Mouse (Mus musculus) thymus, adult 2 months (tissue): ENCODE data around the gene Bend3. TPM values are rescaled to one million over a fixed set of nuclear protein-coding genes. Genes with fewer than 3 reads are reported as not detected.

Source experiments
- DNase-seq: peaks from one replicate; pipeline ENCODE4 v3.0.0; 2021
- H3K27ac ChIP-seq: fragments of 200-500 bp; 2 replicates; pipeline ENCODE4 v1.5.1; 2012; ENCODE audit warnings: low read length, control low read depth; ENCODE audit not compliant: control insufficient read depth, insufficient read depth
- H3K27me3 ChIP-seq: fragments of 200-500 bp; 2 replicates; pipeline ENCODE4 v1.6.1; 2012; ENCODE audit warnings: mild to moderate bottlenecking, low read length, moderate library complexity, mixed read lengths; ENCODE audit not compliant: control insufficient read depth, insufficient read depth
- H3K36me3 ChIP-seq: fragments of 200-500 bp; 2 replicates; pipeline ENCODE4 v1.6.1; 2012; ENCODE audit warnings: mild to moderate bottlenecking, low read length, moderate library complexity; ENCODE audit not compliant: control insufficient read depth, insufficient read depth
- H3K4me1 ChIP-seq: fragments of 200-500 bp; replicated peaks from 2 replicates; pipeline ENCODE4 v1.6.1; 2012; ENCODE audit warnings: low read length; ENCODE audit not compliant: control insufficient read depth, insufficient read depth
- H3K4me3 ChIP-seq: fragments of 200-500 bp; 2 replicates; pipeline ENCODE4 v1.5.1; 2012; ENCODE audit warnings: mild to moderate bottlenecking, low read length, control low read depth, moderate library complexity; ENCODE audit not compliant: control insufficient read depth, insufficient read depth
- CTCF ChIP-seq: fragments of 200-500 bp; IDR thresholded peaks from 2 replicates; pipeline ENCODE4 v1.5.1; 2012; ENCODE audit warnings: mild to moderate bottlenecking, control low read depth, low read length, moderate library complexity, borderline replicate concordance; ENCODE audit not compliant: control insufficient read depth, poor library complexity, insufficient read depth; ENCODE audit errors: extremely low read depth
- POLR2A ChIP-seq: fragments of 200-500 bp; IDR thresholded peaks from 2 replicates; pipeline ENCODE4 v1.6.1; 2012; ENCODE audit warnings: mild to moderate bottlenecking, low read length, control low read depth, moderate library complexity; ENCODE audit not compliant: control insufficient read depth, poor library complexity, insufficient read depth; ENCODE audit errors: extremely low read depth
- WGBS: fragments of 180-500 bp; shearing (Covaris S2); methylation state at CpG from one replicate; pipeline ENCODE4 v1.1.7; 2018; 5-methylcytosine and 5-hydroxymethylcytosine counted together
- polyA plus RNA-seq: library from polyadenylated mRNA; depleted of rRNA; stranded (reverse); fragments of >200 nt; gene quantifications from 2 replicates; pipeline ENCODE4 v1.2.3, GENCODE M21; 2012; rRNA removed

Gene Bend3
- 5.1 and 7.3 TPM in 2 replicates for polyA plus RNA-seq

- H3K27me3 ChIP-seq: no peaks in the 10 kb centered on the region
- under 1% methylated on average over 96 of the region's 101 CpGs for WGBS
- no peaks in the 10 kb centered on the region for H3K36me3 ChIP-seq
- TF ChIP-seq POLR2A (no peak), CTCF (no peak)
- peak; percentile 65 for DNase-seq
- H3K4me3 ChIP-seq: peak within 1 kb of the TSS; percentile 99
- peaks cover 2% of the 10 kb centered on the region; the same call in 1 of the 2 replicates for H3K4me1 ChIP-seq
- no peak within 1 kb of the TSS for H3K27ac ChIP-seq
Observed at GRCm38 (mm10) chr10:43478751-43479435, at the start of gene Bend3. Gene Bend3, plus strand, starts transcription at chr10:43478831.

DNA sequence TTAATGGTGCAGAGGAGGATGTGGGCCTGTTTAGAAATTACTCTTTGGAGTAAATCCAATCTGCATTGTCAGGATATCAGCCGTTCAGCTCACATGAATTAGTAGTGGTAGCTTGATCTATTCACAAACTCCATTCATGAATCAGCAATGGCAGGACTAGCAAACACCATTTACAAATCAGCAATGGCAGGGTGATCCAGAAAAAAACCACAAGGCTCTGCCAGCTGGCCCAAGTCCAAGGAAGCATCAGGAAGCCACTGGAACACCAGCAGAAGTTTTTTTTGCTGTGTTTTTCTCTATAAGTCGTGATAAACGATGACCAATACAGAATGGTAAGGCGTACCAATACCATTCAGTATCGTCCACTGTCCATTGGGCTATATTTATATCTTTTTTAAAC lies 48.0 kb upstream of the Bend3 start:
- Histone ChIP-seq H3K27me3 (no peaks in the 10 kb centered on the region), H3K4me3 (no peak overlapping the region), H3K36me3 (no peaks in the 10 kb centered on the region), H3K4me1 (no peaks in the 10 kb centered on the region), H3K27ac (no peak overlapping the region)
- no peak for DNase-seq
- WGBS: 94% methylated on average over 5 of the region's 5 CpGs
- TF ChIP-seq CTCF (no peak), POLR2A (no peak)

GRCm38 (mm10) chr10:43434326-43434725 lies 44.3 kb upstream of the Bend3 start:
- no peak overlapping the region for H3K27ac ChIP-seq
- no peaks in the 10 kb centered on the region for H3K27me3 ChIP-seq
- no peak for TF ChIP-seq CTCF
- TF ChIP-seq POLR2A: no peak
- DNase-seq: no peak
- no peaks in the 10 kb centered on the region for H3K36me3 ChIP-seq
- H3K4me3 ChIP-seq: no peak overlapping the region
- H3K4me1 ChIP-seq: no peaks in the 10 kb centered on the region
- 96% methylated on average over 4 of the region's 4 CpGs for WGBS

DNA sequence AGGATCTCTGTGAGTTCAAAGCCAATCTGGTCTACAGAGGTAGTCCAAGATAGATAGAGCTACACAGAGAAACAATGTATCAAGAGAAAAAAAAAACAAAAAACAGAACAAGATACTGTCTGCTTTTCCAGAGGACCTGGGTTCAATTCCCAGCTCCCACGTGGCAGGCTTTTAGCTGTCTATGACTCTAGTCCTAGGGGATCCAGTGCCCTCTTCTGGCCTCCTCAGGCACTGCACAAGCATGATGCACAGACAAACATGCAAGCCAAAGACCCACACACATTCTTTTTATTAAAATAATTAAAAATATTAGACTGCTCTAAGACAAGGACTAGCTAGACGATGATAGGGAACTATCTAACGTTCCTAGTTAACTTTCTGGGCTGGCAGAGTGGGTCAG lies 42.9 kb upstream of the Bend3 start:
- Histone ChIP-seq H3K4me3 (no peak overlapping the region), H3K27me3 (no peaks in the 10 kb centered on the region), H3K36me3 (no peaks in the 10 kb centered on the region), H3K4me1 (no peaks in the 10 kb centered on the region), H3K27ac (no peak overlapping the region)
- TF ChIP-seq POLR2A (no peak), CTCF (no peak)
- 97% methylated on average over 3 of the region's 3 CpGs for WGBS
- peak; percentile 8 for DNase-seq

GRCm38 (mm10) chr10:43439492-43439941 lies 39.1 kb upstream of the Bend3 start:
- H3K27me3 ChIP-seq: no peaks in the 10 kb centered on the region
- TF ChIP-seq POLR2A (no peak), CTCF (no peak)

GRCm38 (mm10) chr10:43440050-43440449 lies 38.6 kb upstream of the Bend3 start:
- H3K27me3 ChIP-seq: no peaks in the 10 kb centered on the region

More at GRCm38 (mm10) chr10:43439492-43439941, 39.1 kb upstream of the Bend3 start:
- H3K4me1 ChIP-seq: no peaks in the 10 kb centered on the region
- DNase-seq: no peak
- no peak overlapping the region for H3K4me3 ChIP-seq
- H3K36me3 ChIP-seq: no peaks in the 10 kb centered on the region
- 94% methylated on average over 7 of the region's 7 CpGs for WGBS
- H3K27ac ChIP-seq: no peak overlapping the region

More at GRCm38 (mm10) chr10:43440050-43440449, 38.6 kb upstream of the Bend3 start:
- no peak overlapping the region for H3K4me3 ChIP-seq
- no peak overlapping the region for H3K27ac ChIP-seq
- H3K36me3 ChIP-seq: no peaks in the 10 kb centered on the region
- DNase-seq: no peak
- TF ChIP-seq CTCF (no peak), POLR2A (no peak)
- WGBS: 86% methylated on average over 13 of the region's 13 CpGs
- H3K4me1 ChIP-seq: no peaks in the 10 kb centered on the region
